Mouse (Mus musculus) testis, adult 2 months (tissue): ENCODE measurements at regions not wholly inside any gene's neighbourhood (a gene's known extent, or its start where the extent isn't known, plus 50 kb on each side); places are given as distances from the start of the nearest gene placed in this dataset.

ENCODE experiments used
- H3K27ac ChIP-seq: fragments of 200-500 bp; 2 replicates; pipeline ENCODE4 v1.5.1; 2012; ENCODE audit warnings: low read depth, low read length; ENCODE audit not compliant: control insufficient read depth, insufficient read depth
- H3K27me3 ChIP-seq: fragments of 200-500 bp; 2 replicates; pipeline ENCODE4 v1.6.1; 2012; ENCODE audit warnings: mild to moderate bottlenecking, low read length, moderate library complexity; ENCODE audit not compliant: control insufficient read depth, insufficient read depth
- H3K36me3 ChIP-seq: fragments of 200-500 bp; 2 replicates; pipeline ENCODE4 v1.6.1; 2012; ENCODE audit warnings: mild to moderate bottlenecking, low read length; ENCODE audit not compliant: control insufficient read depth, insufficient read depth
- H3K4me1 ChIP-seq: fragments of 200-500 bp; 2 replicates; pipeline ENCODE4 v1.6.1; 2012; ENCODE audit warnings: low read length; ENCODE audit not compliant: control insufficient read depth, insufficient read depth
- H3K4me3 ChIP-seq: fragments of 200-500 bp; 2 replicates; pipeline ENCODE4 v1.5.1; 2012; ENCODE audit warnings: low read depth, mild to moderate bottlenecking, low read length, moderate library complexity, mixed read lengths; ENCODE audit not compliant: control insufficient read depth
- CTCF ChIP-seq: fragments of 200-500 bp; IDR thresholded peaks from 2 replicates; pipeline ENCODE4 v1.5.1; 2012; ENCODE audit warnings: low read depth, mild to moderate bottlenecking, inconsistent platforms, low read length, moderate library complexity; ENCODE audit not compliant: control insufficient read depth, insufficient read depth, insufficient replicate concordance
- POLR2A ChIP-seq: fragments of 200-500 bp; IDR thresholded peaks from 2 replicates; pipeline ENCODE4 v1.6.1; 2012; ENCODE audit warnings: low read depth, mild to moderate bottlenecking, inconsistent platforms, low read length, moderate library complexity; ENCODE audit not compliant: control insufficient read depth

DNA sequence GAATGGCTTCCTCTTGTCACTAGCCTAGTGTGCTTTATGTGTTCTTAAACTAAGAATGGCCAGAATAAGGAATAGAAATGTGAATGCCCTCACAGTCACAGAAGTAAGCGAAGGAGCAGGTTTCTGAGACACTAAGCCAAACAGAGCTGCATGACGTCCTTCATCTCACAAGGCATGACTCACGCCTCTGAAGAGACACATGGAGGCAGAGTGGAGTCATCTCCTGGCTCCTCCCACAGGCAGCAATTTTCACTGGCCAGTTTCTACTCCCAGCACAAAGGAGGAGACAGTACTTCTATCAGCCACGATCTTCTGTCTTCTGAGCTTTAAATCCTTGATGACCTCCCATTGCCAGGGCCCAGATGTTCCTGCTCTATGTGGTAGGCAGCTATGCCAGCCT, 291.3 kb upstream of the Rnf32 start:
- H3K27ac ChIP-seq: no peak overlapping the region

DNA sequence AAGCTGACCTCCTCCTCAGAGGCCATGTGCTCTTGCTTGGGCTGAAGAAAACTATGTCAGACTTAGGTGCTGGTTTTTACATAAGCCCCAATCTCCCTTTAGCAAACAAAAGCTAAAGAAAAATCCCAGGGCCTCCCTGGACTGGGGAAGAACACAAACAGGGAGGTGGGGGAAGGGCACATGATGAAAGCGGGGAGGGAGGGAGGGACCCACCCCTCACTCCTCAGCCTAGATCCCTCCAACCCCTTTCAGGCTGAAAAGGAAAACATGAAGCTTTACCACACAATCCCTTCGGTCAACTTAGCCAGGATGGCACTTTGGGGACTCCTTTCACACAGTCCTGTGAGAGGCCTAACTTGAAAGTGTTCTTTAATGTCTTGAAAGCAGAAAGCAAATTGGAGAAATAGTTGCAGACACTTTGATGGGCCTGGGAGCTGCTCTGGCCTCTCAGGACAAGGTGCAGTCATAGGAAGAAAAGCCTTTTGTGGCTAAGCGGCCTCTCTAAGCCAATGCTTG, 291.9 kb upstream of the Rnf32 start:
- Histone ChIP-seq H3K4me1 (no peaks in the 10 kb centered on the region), H3K4me3 (no peak overlapping the region), H3K27ac (no peak overlapping the region), H3K36me3 (no peaks in the 10 kb centered on the region), H3K27me3 (no peaks in the 10 kb centered on the region)
- TF ChIP-seq CTCF (no peak), POLR2A (no peak)

More for the DNA sequence above, 291.3 kb upstream of the Rnf32 start:
- TF ChIP-seq POLR2A: no peak
- no peak for TF ChIP-seq CTCF
- H3K36me3 ChIP-seq: no peaks in the 10 kb centered on the region
- H3K4me1 ChIP-seq: no peaks in the 10 kb centered on the region
- H3K27me3 ChIP-seq: no peaks in the 10 kb centered on the region
- H3K4me3 ChIP-seq: no peak overlapping the region

GRCm38 (mm10) chr5:28892703-28893249, 303.0 kb upstream of the Rnf32 start:
- no peaks in the 10 kb centered on the region for H3K36me3 ChIP-seq
- H3K4me1 ChIP-seq: no peaks in the 10 kb centered on the region
- H3K27me3 ChIP-seq: no peaks in the 10 kb centered on the region
- no peak overlapping the region for H3K27ac ChIP-seq
- H3K4me3 ChIP-seq: no peak overlapping the region
- TF ChIP-seq POLR2A (no peak), CTCF (no peak)

GRCm38 (mm10) chr5:28891988-28892387, 303.8 kb upstream of the Rnf32 start:
- Histone ChIP-seq H3K4me1 (no peaks in the 10 kb centered on the region), H3K4me3 (no peak overlapping the region), H3K36me3 (no peaks in the 10 kb centered on the region), H3K27me3 (no peaks in the 10 kb centered on the region), H3K27ac (no peak overlapping the region)
- TF ChIP-seq CTCF (no peak), POLR2A (no peak)

GRCm38 (mm10) chr5:28884746-28885365, 310.9 kb upstream of the Rnf32 start:
- Histone ChIP-seq H3K4me1 (no peaks in the 10 kb centered on the region), H3K27me3 (no peaks in the 10 kb centered on the region), H3K4me3 (no peak overlapping the region), H3K27ac (no peak overlapping the region), H3K36me3 (no peaks in the 10 kb centered on the region)
- TF ChIP-seq POLR2A (no peak), CTCF (no peak)

- no peaks in the 10 kb centered on the region for H3K27me3 ChIP-seq
- no peak overlapping the region for H3K27ac ChIP-seq
- H3K4me3 ChIP-seq: no peak overlapping the region
- H3K4me1 ChIP-seq: no peaks in the 10 kb centered on the region
- TF ChIP-seq CTCF: no peak
- no peak for TF ChIP-seq POLR2A
- H3K36me3 ChIP-seq: no peaks in the 10 kb centered on the region
These were observed 319.6 kb upstream of the Rnf32 start for GRCm38 (mm10) chr5:28876199-28876598.

- Histone ChIP-seq H3K4me1 (no peaks in the 10 kb centered on the region), H3K4me3 (no peak overlapping the region), H3K36me3 (no peaks in the 10 kb centered on the region), H3K27me3 (no peaks in the 10 kb centered on the region), H3K27ac (no peak overlapping the region)
- no peak for TF ChIP-seq CTCF
- no peak for TF ChIP-seq POLR2A
These were observed 322.1 kb upstream of the Rnf32 start for GRCm38 (mm10) chr5:28873600-28874265.
